In the genomic region with DNA sequence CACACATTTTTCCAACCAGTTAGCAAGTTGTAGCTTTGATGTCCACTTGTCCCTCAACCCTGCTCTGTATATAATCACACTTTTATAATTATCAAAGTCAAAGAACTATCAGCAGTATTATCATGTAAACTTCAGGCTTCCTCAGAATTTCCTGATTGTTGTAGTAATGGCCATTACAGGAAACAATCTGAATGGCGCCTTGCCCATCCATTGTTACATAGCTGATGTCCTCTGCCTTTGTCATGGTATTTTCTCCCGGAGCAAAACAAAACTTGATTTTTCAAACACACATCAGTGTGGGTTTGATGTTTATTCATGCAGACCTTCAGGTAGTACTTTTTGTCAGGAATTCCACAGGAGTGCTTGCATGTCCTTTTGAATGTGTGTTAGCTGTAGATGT, we compare ENCODE assay signal across 27 mouse cellular contexts. TPM values are rescaled to one million over a fixed set of nuclear protein-coding genes. Genes with fewer than 3 reads are reported as not detected.
A peak's percentile ranks its signal among the peaks of the same experiment; 100 is the strongest.
DNase-seq lines count a peak whose midpoint lies in the region; ATAC-seq and TF ChIP-seq lines count a peak whose summit lies in the region.
"Had no signal": no experiment of that assay in that cellular context is flagged by ENCODE, and none has a peak within 500 bp of the region (broad histone marks: within the 10 kb centered on the region; RNA-seq: fewer than 3 reads in every experiment).

No protein-coding gene starts in this region.

- H3K27ac ChIP-seq in lung, embryonic 14.5 days (ENCODE audit: low read depth), result no peak overlapping the region
- H3K27ac ChIP-seq: embryonic facial prominence, embryonic 12.5 days; hindbrain, embryonic 14.5 days; layer of hippocampus, adult 2 months; limb, embryonic 12.5 days; liver, embryonic 12.5 days; lung, embryonic 15.5 days; midbrain, embryonic 13.5 days; stomach, postnatal 0 days had no signal

- H3K9me3 ChIP-seq in lung, embryonic 14.5 days (ENCODE audit: low read depth, low read length), result no peaks in the 10 kb centered on the region
- H3K9me3 ChIP-seq: limb, embryonic 12.5 days; liver, embryonic 12.5 days; lung, embryonic 15.5 days; midbrain, embryonic 13.5 days had no signal

- peak; percentile 12 to 54 for DNase-seq in heart, adult 18-20 months
- DNase-seq in heart, postnatal 25 days (ENCODE audit: low spot score), result no peak
- DNase-seq in lung, embryonic 14.5 days, result peak; percentile 59
- DNase-seq in lung, adult 18-20 months, result no peak
- DNase-seq in ZHBTc4 (ENCODE audit: low read depth, low spot score), result peak; percentile 34
- peak; percentile 2 for DNase-seq in lung, postnatal 36 days
- no peak for DNase-seq in embryo, embryonic 11 days
- DNase-seq: adrenal gland, adult 8-10 months; cerebellum, adult 11-12 months; cerebellum, postnatal 14 days; kidney, adult 18-20 months; right cerebral cortex, postnatal 14 days had no signal

- intact Hi-C loops in heart, postnatal 25 days (cut with DNase I), result no loop called here

- H3K4me1 ChIP-seq in lung, embryonic 14.5 days (ENCODE audit: insufficient read depth), result no peaks in the 10 kb centered on the region
- H3K4me1 ChIP-seq: liver, embryonic 12.5 days had no signal

- TF ChIP-seq CTCF in lung, embryonic 14.5 days (IDR thresholded peaks at IDR 0.05; ENCODE audit: low read depth), result no peak

- H3K9ac ChIP-seq in lung, embryonic 14.5 days, result no peak overlapping the region
- H3K9ac ChIP-seq: embryonic facial prominence, embryonic 12.5 days; hindbrain, embryonic 14.5 days; limb, embryonic 12.5 days; liver, embryonic 12.5 days; lung, embryonic 15.5 days; midbrain, embryonic 13.5 days had no signal

- 74% methylated on average over 2 of the region's 2 CpGs for WGBS in lung, embryonic 14.5 days

- H3K4me3 ChIP-seq in lung, embryonic 14.5 days (ENCODE audit: low read depth, low read length), result no peak overlapping the region
- H3K4me3 ChIP-seq: embryonic facial prominence, embryonic 12.5 days; layer of hippocampus, adult 2 months; limb, embryonic 12.5 days; liver, embryonic 12.5 days; lung, embryonic 15.5 days; megakaryocyte, embryonic 14.5 days; midbrain, embryonic 13.5 days had no signal

- ATAC-seq in lung, embryonic 14.5 days (ENCODE audit: insufficient read depth), result no peak
- ATAC-seq: CD4-positive, CD25-positive, alpha-beta regulatory T cell, adult 4 months; inflammation-experienced regulatory T-cells, adult 6 months; liver, embryonic 12.5 days; midbrain, embryonic 13.5 days had no signal

- no peak overlapping the region for H3K4me2 ChIP-seq in lung, embryonic 14.5 days
- H3K4me2 ChIP-seq: embryonic facial prominence, embryonic 12.5 days; hindbrain, embryonic 14.5 days; limb, embryonic 12.5 days; liver, embryonic 12.5 days; lung, embryonic 15.5 days; midbrain, embryonic 13.5 days had no signal

- peaks cover 14% of the 10 kb centered on the region for H3K27me3 ChIP-seq in lung, embryonic 14.5 days (ENCODE audit: insufficient read depth, low read length)

- no peaks in the 10 kb centered on the region for H3K36me3 ChIP-seq in lung, embryonic 14.5 days (ENCODE audit: insufficient read depth)
- H3K36me3 ChIP-seq: embryonic facial prominence, embryonic 12.5 days; limb, embryonic 12.5 days; liver, embryonic 12.5 days; lung, embryonic 15.5 days; midbrain, embryonic 13.5 days had no signal

RNA-seq across cellular contexts. Expression of gene Lrat, which starts 4.9 kb away (rescaled TPM):
- under 1 TPM; 0.05 to 0.33 TPM for total RNA-seq in heart, adult 18-20 months (2021)
- total RNA-seq in heart, postnatal 25 days (2021), result 1 to 10 TPM in 1 of 2 experiments, under 1 TPM in 1; 0.75 to 1.7 TPM
- polyA plus RNA-seq in lung, embryonic 14.5 days (2014; fragmentation: Nextera tagmentation; extraction: Ambion mirVana), result 0.46 and 1.0 TPM in 2 replicates
- total RNA-seq: gastrocnemius, adult 18-20 months; layer of hippocampus, postnatal 25 days; monocyte, adult 5-6 weeks had no signal
- polyA plus RNA-seq: CD4-positive, CD25-positive, alpha-beta regulatory T cell, adult 4 months; forebrain, embryonic 11.5 days; inflammation-experienced regulatory T-cells, adult 6 months had no signal

RNA-seq across cellular contexts. Expression of gene Rbm46, which starts 32.4 kb away (rescaled TPM):
- under 1 TPM in 1 of 2 experiments, not detected in 1; 0.12 TPM for total RNA-seq in heart, adult 18-20 months (2021)
- total RNA-seq in heart, postnatal 25 days (2021), result under 1 TPM; 0.18 to 0.28 TPM
- polyA plus RNA-seq in lung, embryonic 14.5 days (2014; fragmentation: Nextera tagmentation; extraction: Ambion mirVana), result 16.6 and 18.4 TPM in 2 replicates
- total RNA-seq: monocyte, adult 5-6 weeks had no signal
- polyA plus RNA-seq: CD4-positive, CD25-positive, alpha-beta regulatory T cell, adult 4 months had no signal

Comparison
In these comparisons a context has a peak if more than half of its experiments do, and no peak if none do; other contexts are left out.
1. DNase-seq: peak in heart, adult 18-20 months (2 of 2), lung, embryonic 14.5 days (single experiment), ZHBTc4 (single experiment) and lung, postnatal 36 days (single experiment); none in heart, postnatal 25 days (single experiment), lung, adult 18-20 months (0 of 2) and embryo, embryonic 11 days (single experiment).